Mouse (Mus musculus): ENCODE data around the gene H1foo. TPM values are rescaled to one million over a fixed set of nuclear protein-coding genes. Genes with fewer than 3 reads are reported as not detected.

H1foo gene
- not detected in 2 replicates for polyA plus RNA-seq (2015; fragmentation: Nextera tagmentation; extraction: Ambion mirVana)

- no peak within 1 kb of the TSS for H3K9ac ChIP-seq
- H3K4me1 ChIP-seq: 0 out of 2 replicates have a peak, but pooled peaks cover 5% of the 10 kb centered on the region
- no peak within 1 kb of the TSS for H3K27ac ChIP-seq
- H3K27me3 ChIP-seq: no peaks in the 10 kb centered on the region
- ATAC-seq (ENCODE audit: low FRiP score, low read depth): no peak
- no peaks in the 10 kb centered on the region for H3K9me3 ChIP-seq
- H3K4me3 ChIP-seq: no peak within 1 kb of the TSS
- no peak within 1 kb of the TSS for H3K4me2 ChIP-seq (replicated peaks)
- H3K36me3 ChIP-seq: no peaks in the 10 kb centered on the region
- WGBS: 78% methylated on average over 5 of the region's 5 CpGs
Observed at GRCm38 (mm10) chr6:115944638-115945037, at the start of gene H1foo. Gene H1foo, plus strand, starts transcription at chr6:115944938.

DNA sequence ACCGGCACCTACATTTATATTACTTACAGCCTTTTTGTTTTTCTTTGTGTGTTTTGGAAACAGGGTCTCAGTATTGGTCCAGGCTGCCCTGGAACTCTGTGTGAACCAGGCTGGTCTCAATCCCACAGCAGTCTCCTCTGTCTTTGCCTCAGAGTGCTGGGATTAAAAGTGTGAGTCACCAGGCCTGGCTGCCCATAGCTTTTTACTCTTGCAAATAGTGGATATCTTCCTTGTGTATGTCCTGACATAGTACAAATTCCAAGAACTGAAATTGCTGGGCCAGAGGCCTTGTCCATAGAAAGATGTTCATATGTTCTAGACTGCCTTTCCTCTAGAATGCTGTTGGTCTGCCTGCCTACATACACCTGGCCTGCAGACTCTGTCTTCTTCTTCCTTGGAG, 48.4 kb upstream of the H1foo start:
- no peaks in the 10 kb centered on the region for H3K27me3 ChIP-seq
- no peak overlapping the region for H3K4me3 ChIP-seq
- peaks cover 57% of the 10 kb centered on the region for H3K36me3 ChIP-seq
- no peak overlapping the region for H3K4me2 ChIP-seq (replicated peaks)
- WGBS: 96% methylated on average over 1 of the region's 1 CpGs
- no peak overlapping the region for H3K9ac ChIP-seq
- no peak for ATAC-seq (ENCODE audit: low FRiP score, low read depth)
- H3K27ac ChIP-seq: no peak overlapping the region
- H3K4me1 ChIP-seq: peaks cover 19% of the 10 kb centered on the region
- no peaks in the 10 kb centered on the region for H3K9me3 ChIP-seq

DNA sequence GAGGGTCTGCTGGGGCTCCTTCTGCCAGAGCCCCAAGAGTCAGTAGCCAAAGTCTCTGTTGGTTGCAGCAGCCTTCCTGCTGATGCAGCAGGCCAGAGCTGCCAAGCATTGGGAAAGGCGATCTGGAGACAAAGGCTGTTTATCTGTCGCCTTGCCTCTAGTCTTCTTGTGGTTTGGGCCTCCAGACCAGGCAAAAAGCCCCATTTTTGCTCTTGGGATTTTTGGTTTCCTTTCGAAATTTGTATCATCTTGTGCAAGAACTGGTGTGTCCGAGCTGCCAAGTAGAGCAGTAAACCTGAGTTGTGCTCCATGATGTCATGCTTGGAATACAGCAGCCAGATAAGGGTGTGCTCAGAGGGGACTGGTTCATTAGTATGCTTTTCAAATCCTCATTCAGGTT, 47.6 kb upstream of the H1foo start:
- Histone ChIP-seq H3K9ac (no peak overlapping the region), H3K9me3 (no peaks in the 10 kb centered on the region), H3K4me1 (peaks cover 19% of the 10 kb centered on the region), H3K27me3 (no peaks in the 10 kb centered on the region), H3K4me2 (replicated peaks) (no peak overlapping the region), H3K36me3 (peaks cover 54% of the 10 kb centered on the region), H3K4me3 (no peak overlapping the region), H3K27ac (0 out of 2 replicates have a peak overlapping the region, but pooled peaks have one; percentile 28)
- 78% methylated on average over 4 of the region's 4 CpGs for WGBS
- no peak for ATAC-seq (ENCODE audit: low FRiP score, low read depth)

DNA sequence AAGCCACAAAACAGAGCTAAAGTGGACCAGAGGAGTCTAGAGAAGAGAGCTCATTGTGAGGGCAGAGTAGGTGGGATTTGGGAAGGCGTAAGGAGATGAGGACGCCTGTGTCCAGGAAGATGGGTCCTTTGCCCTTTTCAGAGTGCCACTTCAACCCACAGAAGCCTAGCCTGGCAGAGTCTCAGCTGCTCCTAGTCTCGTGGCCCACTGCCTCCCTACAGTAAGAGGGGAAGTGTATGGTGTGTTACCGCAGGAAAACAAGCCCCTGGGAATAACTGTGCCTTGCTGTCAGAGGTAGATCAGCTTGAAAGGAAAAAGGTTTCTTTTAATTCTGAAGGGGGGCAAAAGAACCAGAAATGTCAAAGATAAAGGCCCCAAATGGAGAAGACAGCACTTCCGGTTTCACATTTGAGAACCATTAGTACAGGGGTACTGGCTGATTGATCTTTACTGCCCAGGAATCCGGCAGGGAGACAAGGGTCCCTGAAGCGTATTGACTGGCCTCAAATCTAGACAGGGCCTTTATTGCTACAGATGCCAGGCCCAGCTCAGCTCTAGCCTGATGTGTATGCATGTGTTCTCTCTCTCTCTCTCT, 46.7 kb upstream of the H1foo start:
- Histone ChIP-seq H3K36me3 (peaks cover 54% of the 10 kb centered on the region), H3K9me3 (no peaks in the 10 kb centered on the region), H3K27me3 (no peaks in the 10 kb centered on the region), H3K4me2 (replicated peaks) (no peak overlapping the region), H3K4me1 (peaks cover 19% of the 10 kb centered on the region), H3K4me3 (no peak overlapping the region), H3K9ac (no peak overlapping the region), H3K27ac (no peak overlapping the region)
- ATAC-seq (ENCODE audit: low FRiP score, low read depth): no peak
- WGBS: 49% methylated on average over 7 of the region's 7 CpGs

- no peak overlapping the region for H3K27ac ChIP-seq
- H3K9me3 ChIP-seq: no peaks in the 10 kb centered on the region
- 27% methylated on average over 3 of the region's 3 CpGs for WGBS
- H3K36me3 ChIP-seq: peaks cover 53% of the 10 kb centered on the region
- no peak for ATAC-seq (ENCODE audit: low FRiP score, low read depth)
- H3K4me1 ChIP-seq: peaks cover 19% of the 10 kb centered on the region
- no peaks in the 10 kb centered on the region for H3K27me3 ChIP-seq
- no peak overlapping the region for H3K4me3 ChIP-seq
- H3K4me2 ChIP-seq (replicated peaks): no peak overlapping the region
- no peak overlapping the region for H3K9ac ChIP-seq
Observed at GRCm38 (mm10) chr6:115901062-115901461, 43.7 kb upstream of the H1foo start.

GRCm38 (mm10) chr6:115901489-115901931, 43.2 kb upstream of the H1foo start:
- Histone ChIP-seq H3K4me3 (no peak overlapping the region), H3K9ac (no peak overlapping the region), H3K27me3 (no peaks in the 10 kb centered on the region), H3K4me1 (peaks cover 19% of the 10 kb centered on the region), H3K36me3 (peaks cover 52% of the 10 kb centered on the region), H3K27ac (no peak overlapping the region), H3K9me3 (no peaks in the 10 kb centered on the region), H3K4me2 (replicated peaks) (no peak overlapping the region)
- WGBS: 75% methylated on average over 8 of the region's 8 CpGs
- no peak for ATAC-seq (ENCODE audit: low FRiP score, low read depth)

DNA sequence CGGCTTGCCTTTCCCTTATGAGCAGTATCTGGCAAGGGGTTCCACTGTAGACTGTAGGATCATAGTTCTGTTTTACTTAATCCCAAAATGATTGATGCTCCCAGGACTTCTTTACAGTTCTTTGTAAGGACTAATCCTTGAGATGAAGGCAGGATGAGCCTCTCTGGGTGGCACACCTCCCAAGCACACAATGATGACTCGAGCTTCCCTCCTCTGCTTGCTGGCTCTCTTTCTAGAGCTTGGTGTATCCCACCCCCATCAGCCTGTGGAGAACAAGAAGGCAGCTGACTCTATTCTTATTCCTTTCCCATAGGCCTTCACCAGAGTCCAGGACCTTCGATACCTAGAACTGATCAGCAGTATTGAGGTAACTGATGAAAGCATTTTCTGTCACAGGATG, 42.2 kb upstream of the H1foo start:
- ATAC-seq (ENCODE audit: low FRiP score, low read depth): no peak
- H3K9ac ChIP-seq: no peak overlapping the region
- no peaks in the 10 kb centered on the region for H3K27me3 ChIP-seq
- whole genome bisulfite sequencing: 92% methylated on average over 3 of the region's 3 CpGs
- peaks cover 57% of the 10 kb centered on the region for H3K36me3 ChIP-seq
- peaks cover 12% of the 10 kb centered on the region for H3K4me1 ChIP-seq
- H3K4me2 ChIP-seq (replicated peaks): no peak overlapping the region
- H3K4me3 ChIP-seq: no peak overlapping the region
- no peak overlapping the region for H3K27ac ChIP-seq
- no peaks in the 10 kb centered on the region for H3K9me3 ChIP-seq

DNA sequence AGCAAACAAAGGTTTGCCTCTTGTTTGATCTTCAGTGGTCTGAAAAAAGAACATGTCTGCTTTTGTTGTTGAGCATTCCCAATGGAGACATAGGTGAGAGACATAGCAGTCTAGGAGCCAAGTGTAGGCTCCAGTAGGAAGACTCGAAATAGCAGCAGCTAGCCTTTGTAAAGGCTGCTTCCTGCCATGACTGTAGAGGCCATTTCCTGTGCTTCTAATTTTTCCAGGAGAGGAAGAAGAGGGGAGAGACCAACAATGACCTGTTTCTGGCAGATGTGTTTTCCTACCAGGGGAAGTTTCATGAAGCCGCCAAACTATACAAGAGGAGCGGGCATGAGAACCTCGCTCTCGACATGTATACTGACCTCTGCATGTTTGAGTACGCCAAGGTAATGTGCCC, 39.2 kb upstream of the H1foo start:
- Histone ChIP-seq H3K9ac (no peak overlapping the region), H3K9me3 (no peaks in the 10 kb centered on the region), H3K27ac (no peak overlapping the region), H3K4me3 (no peak overlapping the region), H3K4me1 (peaks cover 7% of the 10 kb centered on the region; the same call in 1 of the 2 replicates), H3K4me2 (replicated peaks) (no peak overlapping the region), H3K27me3 (no peaks in the 10 kb centered on the region), H3K36me3 (peaks cover 52% of the 10 kb centered on the region)
- 92% methylated on average over 6 of the region's 6 CpGs for WGBS
- no peak for ATAC-seq (ENCODE audit: low FRiP score, low read depth)

GRCm38 (mm10) chr6:115906455-115906854, 38.3 kb upstream of the H1foo start:
- no peak for ATAC-seq (ENCODE audit: low FRiP score, low read depth)
- no peak overlapping the region for H3K27ac ChIP-seq
- peaks cover 56% of the 10 kb centered on the region for H3K36me3 ChIP-seq
- H3K9ac ChIP-seq: no peak overlapping the region
- H3K9me3 ChIP-seq: no peaks in the 10 kb centered on the region
- no peak overlapping the region for H3K4me3 ChIP-seq
- 77% methylated on average over 1 of the region's 1 CpGs for WGBS
- no peak overlapping the region for H3K4me2 ChIP-seq (replicated peaks)
- no peaks in the 10 kb centered on the region for H3K27me3 ChIP-seq
- H3K4me1 ChIP-seq: peaks cover 3% of the 10 kb centered on the region; the same call in 1 of the 2 replicates

GRCm38 (mm10) chr6:115906871-115907270, 37.9 kb upstream of the H1foo start:
- Histone ChIP-seq H3K9me3 (no peaks in the 10 kb centered on the region), H3K36me3 (peaks cover 55% of the 10 kb centered on the region), H3K4me1 (no peaks in the 10 kb centered on the region), H3K4me2 (replicated peaks) (no peak overlapping the region), H3K27ac (no peak overlapping the region), H3K27me3 (no peaks in the 10 kb centered on the region), H3K4me3 (no peak overlapping the region), H3K9ac (no peak overlapping the region)
- ATAC-seq (ENCODE audit: low FRiP score, low read depth): no peak
- WGBS: 78% methylated on average over 2 of the region's 2 CpGs

DNA sequence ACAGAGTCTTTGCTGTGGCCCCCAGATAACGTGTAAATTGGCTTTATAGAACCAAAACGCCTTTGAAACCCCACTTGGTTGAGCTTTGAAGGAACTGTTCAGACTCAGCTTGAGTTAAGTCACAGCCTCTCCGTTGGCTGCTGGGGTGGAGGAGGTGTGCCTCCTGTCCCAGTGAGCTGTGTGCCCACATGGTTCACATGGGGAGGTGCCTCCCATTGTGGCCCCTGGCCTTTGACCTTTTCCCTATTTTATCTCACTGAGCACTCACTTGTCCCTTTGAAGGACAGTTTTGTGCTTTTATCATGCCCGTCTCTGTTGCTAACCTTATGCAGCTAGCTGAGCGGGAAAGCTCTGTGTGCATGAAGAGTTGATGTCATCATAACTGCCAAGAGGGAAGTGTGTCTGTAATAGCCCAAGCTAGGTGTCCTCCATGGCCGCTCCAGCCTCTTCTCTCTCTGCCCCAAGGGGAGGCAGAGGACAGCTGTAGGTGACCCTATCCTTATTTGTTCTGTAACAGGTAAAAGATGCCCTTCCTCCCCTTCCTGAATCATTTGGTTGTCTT, 36.2 kb upstream of the H1foo start:
- no peak for ATAC-seq (ENCODE audit: low FRiP score, low read depth)
- no peak overlapping the region for H3K4me2 ChIP-seq (replicated peaks)
- H3K9ac ChIP-seq: no peak overlapping the region
- 51% methylated on average over 6 of the region's 6 CpGs for WGBS
- H3K4me1 ChIP-seq: no peaks in the 10 kb centered on the region
- no peaks in the 10 kb centered on the region for H3K27me3 ChIP-seq
- H3K9me3 ChIP-seq: no peaks in the 10 kb centered on the region
- no peak overlapping the region for H3K27ac ChIP-seq
- H3K36me3 ChIP-seq: peaks cover 41% of the 10 kb centered on the region
- H3K4me3 ChIP-seq: no peak overlapping the region

DNA sequence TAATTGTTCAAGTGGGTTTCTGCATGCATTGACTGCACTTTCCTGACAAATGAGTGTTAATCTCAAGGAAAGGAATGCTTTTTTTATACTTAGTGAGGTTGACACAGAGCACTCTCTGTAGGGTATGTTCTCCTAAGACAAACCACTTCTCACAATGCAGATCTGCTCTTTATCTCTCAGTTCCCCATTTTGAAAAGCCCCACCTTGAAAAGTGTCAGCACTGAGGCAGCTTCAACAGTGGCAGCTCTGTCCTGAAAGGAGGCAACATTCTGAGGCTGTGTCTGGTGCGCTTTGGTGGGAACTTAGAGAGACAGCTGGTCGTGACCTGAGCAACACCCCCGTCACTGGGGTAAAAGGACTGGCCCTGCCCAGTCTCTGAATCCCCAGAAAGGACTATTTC, 35.7 kb upstream of the H1foo start:
- Histone ChIP-seq H3K9me3 (no peaks in the 10 kb centered on the region), H3K9ac (no peak overlapping the region), H3K27me3 (no peaks in the 10 kb centered on the region), H3K4me2 (replicated peaks) (no peak overlapping the region), H3K4me3 (no peak overlapping the region), H3K27ac (no peak overlapping the region; the same call in 1 of the 2 replicates), H3K36me3 (peaks cover 37% of the 10 kb centered on the region), H3K4me1 (no peaks in the 10 kb centered on the region)
- ATAC-seq (ENCODE audit: low FRiP score, low read depth): no peak
- WGBS: 76% methylated on average over 3 of the region's 3 CpGs

DNA sequence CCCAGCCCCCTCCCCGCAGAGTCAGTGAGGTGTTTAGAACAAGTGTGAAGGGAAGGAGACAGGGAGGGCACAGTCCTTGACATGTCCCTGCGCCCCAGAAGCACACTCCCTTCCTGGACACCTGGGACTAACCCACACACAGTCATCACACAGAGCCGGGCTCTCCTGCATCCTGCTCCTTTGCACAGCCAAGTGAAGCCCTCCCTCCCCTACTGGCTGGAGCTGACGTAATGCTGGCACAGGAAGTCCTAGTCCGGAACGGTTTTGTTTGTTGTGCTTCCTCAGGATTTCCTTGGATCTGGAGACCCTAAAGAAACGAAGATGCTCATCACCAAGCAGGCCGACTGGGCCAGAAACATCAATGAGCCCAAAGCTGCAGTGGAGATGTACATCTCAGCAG, 34.8 kb upstream of the H1foo start:
- no peak overlapping the region for H3K27ac ChIP-seq
- no peaks in the 10 kb centered on the region for H3K9me3 ChIP-seq
- 67% methylated on average over 8 of the region's 8 CpGs for WGBS
- H3K36me3 ChIP-seq: peaks cover 39% of the 10 kb centered on the region
- no peaks in the 10 kb centered on the region for H3K4me1 ChIP-seq
- no peak overlapping the region for H3K9ac ChIP-seq
- no peaks in the 10 kb centered on the region for H3K27me3 ChIP-seq
- no peak overlapping the region for H3K4me2 ChIP-seq (replicated peaks)
- H3K4me3 ChIP-seq: no peak overlapping the region
- no peak for ATAC-seq (ENCODE audit: low FRiP score, low read depth)

Measured in limb, embryonic 13.5 days (tissue).